Mouse (Mus musculus) erythroblast, embryonic 14.5 days (primary cell): ENCODE measurements at regions not wholly inside any gene's neighbourhood (a gene's known extent, or its start where the extent isn't known, plus 50 kb on each side); places are given as distances from the start of the nearest gene placed in this dataset.

Experiments used
- GATA1 ChIP-seq: IDR thresholded peaks from 2 replicates; pipeline ENCODE4 v1.6.1; 2012; ENCODE audit warnings: low read length, inconsistent platforms, mixed read lengths
- TAL1 ChIP-seq: IDR thresholded peaks from 3 replicates; pipeline ENCODE4 v1.6.1; 2012; ENCODE audit warnings: low read length, inconsistent platforms, mixed read lengths

DNA sequence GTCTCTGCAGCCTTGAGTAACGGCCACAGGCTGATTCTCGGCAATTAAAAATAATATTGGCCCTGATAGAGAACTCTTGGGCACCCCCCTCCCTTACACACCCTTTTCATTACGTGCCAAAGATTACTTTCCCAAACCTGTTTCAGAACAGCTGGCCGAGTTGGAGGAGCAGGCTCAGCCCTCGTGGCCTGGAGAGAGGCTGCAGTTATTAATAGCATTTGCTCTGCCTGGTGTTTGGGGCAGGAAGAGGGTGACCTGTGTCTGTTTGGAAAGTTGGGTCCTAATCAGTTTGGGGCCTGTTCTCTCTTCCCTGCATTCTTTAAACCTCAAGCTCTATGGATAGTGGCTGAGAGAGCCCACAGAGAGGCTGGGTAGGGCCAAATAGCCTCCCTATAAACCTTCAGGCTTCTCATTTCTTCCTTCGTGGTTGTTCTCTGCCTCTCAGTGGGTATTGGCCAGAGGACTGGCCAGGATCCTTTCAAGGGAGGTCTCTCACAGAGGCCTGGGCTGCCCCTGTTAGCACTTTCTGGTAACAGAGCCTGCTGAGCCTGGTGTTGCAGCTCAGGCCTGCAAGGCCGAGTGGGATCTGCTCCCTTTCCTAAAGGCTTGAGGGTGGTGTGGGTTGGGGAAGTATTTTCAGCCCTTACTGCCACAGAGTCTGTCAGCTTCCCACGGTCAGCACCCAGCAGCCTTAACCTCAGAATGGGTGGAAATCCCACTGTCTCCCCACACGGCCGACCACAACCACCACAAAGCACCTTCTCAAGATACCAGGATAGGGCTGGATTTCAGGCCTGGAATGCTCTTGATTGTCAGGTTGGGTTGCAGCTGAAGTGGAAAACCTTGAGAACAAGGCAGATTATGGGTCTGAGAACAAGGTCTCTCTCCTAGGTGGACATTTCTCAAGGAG is 206.7 kb downstream of the Zfp36l1 start:
- no peak for TF ChIP-seq TAL1
- TF ChIP-seq GATA1 = no peak
